Mouse (Mus musculus) R1 (cell line): ENCODE data around the gene Slco3a1.

Experiments
- DNase-seq: peaks from one replicate; pipeline ENCODE4 v3.0.0-alpha.2; 2018; ENCODE audit warnings: low read depth, low spot score

The Slco3a1 gene

GRCm38 (mm10) chr7:74303611-74304300 is 250.8 kb downstream of the Slco3a1 start:
- DNase-seq = no peak

GRCm38 (mm10) chr7:74303081-74303480 is 251.5 kb downstream of the Slco3a1 start:
- DNase-seq = no peak

DNA sequence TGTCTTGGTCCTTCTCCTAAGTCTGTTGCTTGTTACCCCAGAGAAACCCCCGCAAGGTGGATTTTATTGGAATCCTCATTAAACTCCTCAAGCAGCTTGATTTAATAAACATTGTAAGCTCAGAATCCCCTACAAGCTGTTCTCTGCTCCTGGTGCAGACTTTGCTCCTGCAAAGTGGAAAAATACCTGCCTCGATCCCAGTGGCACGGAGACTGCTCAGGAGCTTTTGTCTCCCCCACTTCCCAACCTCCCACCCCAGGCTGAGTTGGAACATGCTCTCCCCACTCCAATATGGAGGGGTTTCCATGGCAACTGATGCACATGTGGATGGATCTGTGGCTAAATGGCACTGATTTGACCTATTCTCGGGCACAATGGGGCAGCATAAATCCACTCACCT is 268.0 kb downstream of the Slco3a1 start:
- no peak for DNase-seq

DNA sequence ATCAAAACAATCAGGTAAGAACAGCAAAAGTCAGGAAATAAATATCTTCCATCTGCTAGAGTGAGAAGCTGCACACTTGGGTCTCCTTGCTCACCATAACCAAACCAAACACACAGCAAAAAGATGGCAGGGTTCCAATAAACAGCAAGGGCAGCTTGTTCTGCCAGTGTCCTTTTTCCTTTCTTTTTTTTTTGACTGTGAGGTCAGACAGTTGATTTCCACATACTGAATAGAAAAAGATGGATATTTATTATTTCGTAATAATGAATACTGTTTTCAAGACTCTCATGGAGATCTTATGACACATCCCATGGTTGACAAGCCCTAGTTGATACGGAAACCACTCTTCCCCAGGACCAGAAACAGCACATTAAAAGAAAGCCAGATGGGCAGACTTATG is 274.2 kb downstream of the Slco3a1 start:
- no peak for DNase-seq

- DNase-seq = no peak
These were observed 275.2 kb downstream of the Slco3a1 start for GRCm38 (mm10) chr7:74279356-74279755.

- no peak for DNase-seq
These were observed 284.5 kb downstream of the Slco3a1 start for GRCm38 (mm10) chr7:74270089-74270394.

DNA sequence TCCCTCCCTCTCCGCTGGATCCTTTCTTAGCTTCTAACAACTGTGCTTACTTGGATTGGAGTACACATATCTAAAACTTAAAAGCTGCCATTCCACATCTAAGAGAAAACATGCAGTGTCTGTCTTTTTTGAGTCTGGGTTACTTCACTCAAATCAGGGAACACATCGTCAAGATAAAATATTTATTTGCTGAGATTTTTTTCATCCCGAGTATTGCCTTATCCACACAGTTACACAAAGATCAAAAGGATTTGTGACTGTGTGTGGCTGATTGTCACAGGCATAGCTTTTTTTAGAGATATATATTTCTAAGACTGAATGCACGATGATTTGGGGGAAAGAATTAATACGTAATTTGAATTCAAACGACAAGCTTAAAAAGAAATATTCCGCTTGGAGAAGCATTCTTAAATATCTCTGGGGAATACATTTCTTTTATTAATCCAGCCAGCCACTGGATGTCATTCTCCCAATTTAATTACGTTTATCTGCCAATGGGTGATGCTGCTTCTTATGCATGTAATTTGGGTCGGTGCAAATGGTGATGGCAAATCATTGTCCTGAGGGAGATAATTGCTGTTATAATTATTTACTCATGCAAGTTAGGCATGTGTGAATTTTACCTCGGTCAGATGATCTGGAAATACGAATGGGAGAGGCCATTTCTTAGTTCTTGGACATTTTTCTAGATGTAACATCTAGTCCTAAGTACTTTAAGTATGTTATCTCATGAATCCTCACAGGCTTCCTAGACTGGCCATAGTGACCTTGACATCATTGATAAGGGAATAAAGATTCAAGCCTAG is 285.1 kb downstream of the Slco3a1 start:
- no peak for DNase-seq

DNA sequence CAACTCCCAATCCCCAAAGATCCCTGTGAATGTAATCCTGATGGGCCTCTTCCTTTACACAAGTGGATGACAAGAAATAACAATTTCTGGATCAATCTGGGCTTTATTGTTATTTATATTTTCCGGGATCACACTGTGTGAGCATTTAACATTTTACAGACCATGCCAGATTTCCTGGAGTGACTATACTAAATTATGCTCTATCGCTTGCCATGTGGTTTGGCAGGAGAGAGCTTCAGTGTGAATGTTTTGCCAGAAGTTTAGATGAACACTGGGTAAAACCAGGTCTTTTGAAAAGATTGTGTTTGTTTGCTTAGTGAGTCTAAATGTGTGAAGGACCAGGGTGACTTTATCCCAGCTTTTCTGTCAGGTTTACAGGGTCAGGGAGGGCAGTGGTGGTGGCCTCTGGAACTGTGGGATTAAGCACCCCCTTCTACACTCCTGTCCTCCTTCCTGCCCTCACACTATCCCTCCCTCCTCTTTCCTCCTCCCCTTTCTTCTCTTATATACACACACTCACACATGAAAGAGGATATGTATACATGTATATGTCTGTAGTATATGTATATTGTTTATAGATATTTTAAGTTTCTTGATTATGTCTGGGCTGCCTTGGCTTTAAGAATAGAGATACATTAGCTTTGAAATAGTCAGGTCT is 287.9 kb downstream of the Slco3a1 start:
- DNase-seq = no peak

DNA sequence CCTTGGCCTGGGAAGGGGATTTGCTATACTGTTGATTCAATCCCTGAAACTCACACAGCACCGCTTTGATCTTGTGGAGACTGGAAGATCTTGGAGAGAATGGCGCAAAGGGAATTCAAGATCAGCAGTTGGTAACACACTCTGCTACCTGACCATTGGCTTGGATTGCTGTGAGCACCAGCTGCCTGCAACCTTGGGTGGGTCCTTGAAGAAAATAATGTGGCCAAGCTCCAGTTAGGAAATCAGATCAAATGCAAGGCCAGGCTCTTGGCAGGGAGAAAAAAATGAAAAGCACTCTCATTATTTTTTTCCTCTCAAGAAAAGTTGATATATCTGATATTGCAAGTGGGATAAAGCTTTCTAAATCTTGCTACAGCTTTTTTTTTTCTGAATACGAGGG is 298.3 kb downstream of the Slco3a1 start:
- no peak for DNase-seq

DNA sequence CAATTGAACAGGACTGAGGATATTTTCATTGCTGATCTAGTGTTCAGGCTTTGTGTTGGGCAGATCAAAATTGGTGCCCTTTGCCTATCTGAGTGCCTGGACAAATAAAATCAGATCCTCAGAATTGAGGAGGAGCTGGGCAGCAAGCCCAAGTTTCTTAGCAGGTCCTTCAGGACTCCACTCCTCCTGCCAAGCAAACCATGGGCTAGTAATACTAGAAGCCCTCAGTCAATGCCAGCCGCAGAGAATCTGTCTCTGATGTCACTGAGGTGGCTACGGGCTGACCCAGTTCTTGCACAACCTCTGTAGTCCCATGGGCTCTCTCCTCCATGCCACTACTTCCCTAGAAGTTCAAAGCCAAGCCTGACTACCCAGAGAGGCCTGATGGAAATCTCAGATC is 302.5 kb downstream of the Slco3a1 start:
- DNase-seq = no peak

GRCm38 (mm10) chr7:74241236-74241635 is 313.3 kb downstream of the Slco3a1 start:
- DNase-seq = no peak

DNA sequence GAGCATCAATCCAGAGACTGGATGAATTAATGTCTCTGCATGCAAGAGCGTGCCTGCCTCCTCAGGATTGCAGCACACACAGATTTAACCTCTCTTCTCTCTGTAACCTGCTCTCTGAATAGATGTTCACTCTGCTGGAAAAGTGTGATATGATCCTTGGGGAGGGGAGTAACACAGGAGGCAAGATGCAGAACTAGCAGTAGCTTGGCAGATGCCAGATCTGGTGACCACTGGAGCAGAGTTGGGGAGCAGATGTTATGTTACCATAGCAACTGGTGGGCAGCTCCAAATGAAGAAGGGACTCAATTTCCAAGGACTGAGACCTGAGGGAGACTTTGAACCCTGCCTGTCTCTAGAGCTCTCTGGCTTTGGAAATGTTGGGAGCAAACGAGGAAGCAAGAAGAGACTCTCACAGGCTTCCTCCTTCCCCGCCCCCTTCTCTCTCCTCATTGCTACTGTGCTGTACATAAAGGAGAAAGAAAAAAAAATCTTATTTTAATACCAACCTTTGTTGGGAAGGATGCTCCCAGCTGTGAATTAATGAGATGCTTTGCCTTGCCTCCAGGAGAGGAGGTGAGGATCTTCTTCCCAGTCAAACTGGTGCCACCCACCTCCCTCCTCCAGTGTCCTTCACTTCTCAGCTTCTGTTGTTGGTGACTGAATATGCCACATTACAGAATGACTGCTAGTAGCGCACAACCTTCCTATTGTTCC is 314.0 kb downstream of the Slco3a1 start:
- DNase-seq = no peak
